ENCODE assay signal across 8 mouse cellular contexts in the genomic region with DNA sequence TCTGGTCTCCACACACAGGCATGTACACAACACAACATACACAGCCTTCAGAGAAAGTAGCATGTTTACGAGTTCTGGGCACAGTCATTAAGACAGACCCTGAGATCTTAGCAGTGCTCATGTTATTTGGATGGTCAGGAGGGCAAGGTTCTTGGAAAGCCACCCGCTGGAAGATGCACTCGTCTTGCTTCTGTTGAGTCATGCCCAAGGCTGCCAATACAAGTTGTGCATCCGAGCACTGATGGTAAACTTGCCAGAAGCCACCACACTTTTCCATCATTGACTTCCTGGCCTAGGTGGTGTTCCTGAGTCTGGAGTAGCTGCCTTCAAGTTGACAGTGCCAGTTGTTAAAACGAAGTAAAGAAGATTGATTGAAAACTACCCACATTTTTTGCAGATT.
"Had no signal": no experiment of that assay in that cellular context is flagged by ENCODE, and none has a peak within 500 bp of the region (broad histone marks: within the 10 kb centered on the region; RNA-seq: fewer than 3 reads in every experiment).

No protein-coding gene starts in this region.

- DNase-seq: lung, adult 18-20 months; lung, embryonic 14.5 days; lung, postnatal 10 days; lung, postnatal 4 days; right cerebral cortex, postnatal 14 days; thymus, adult 2 months; thymus, postnatal 25 days; thymus, postnatal 4 days had no signal
